Mouse (Mus musculus) large intestine, adult 2 months (tissue): Measurements from ENCODE around the gene Hydin. TPM values are rescaled to one million over a fixed set of nuclear protein-coding genes. Genes with fewer than 3 reads are reported as not detected.

Experiments used
- DNase-seq: peaks from one replicate; pipeline ENCODE4 v3.0.0-alpha.2; 2012; ENCODE audit warnings: low read depth, low spot score
- WGBS: fragments of 180-500 bp; shearing (Covaris S2); methylation state at CpG from one replicate; pipeline ENCODE4 v1.1.7; 2018; 5-methylcytosine and 5-hydroxymethylcytosine counted together
- polyA plus RNA-seq: library from polyadenylated mRNA; depleted of rRNA; stranded (reverse); fragments of >200 nt; gene quantifications from 2 replicates; pipeline ENCODE4 v1.2.3, GENCODE M21; 2012; rRNA removed

Hydin gene
- not detected in 2 replicates for polyA plus RNA-seq

DNA sequence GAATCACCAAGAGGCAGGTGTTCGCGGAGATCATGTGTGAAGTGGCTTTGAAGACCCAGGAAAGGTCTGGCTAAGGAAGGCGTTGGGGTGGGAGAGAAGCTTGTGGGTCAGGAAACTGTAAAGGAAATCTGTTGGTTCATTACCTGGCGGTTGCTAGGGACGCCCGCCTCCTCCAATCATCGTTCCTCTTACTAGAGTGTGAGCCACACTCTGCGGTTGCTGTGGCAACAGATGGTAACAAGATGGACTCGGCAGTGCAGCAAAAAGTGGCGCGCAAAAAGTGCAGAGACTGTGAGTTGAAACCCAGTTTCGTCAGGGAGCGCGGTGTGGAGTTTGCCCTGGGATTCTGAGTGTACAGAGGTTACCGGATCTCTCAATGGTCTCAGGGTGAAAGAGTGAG, at the start of gene Hydin:
Gene Hydin, plus strand, starts transcription at position 237 of the 400 bp plus-strand sequence.
- no peak for DNase-seq
- WGBS: 1% methylated on average over 15 of the region's 15 CpGs

DNA sequence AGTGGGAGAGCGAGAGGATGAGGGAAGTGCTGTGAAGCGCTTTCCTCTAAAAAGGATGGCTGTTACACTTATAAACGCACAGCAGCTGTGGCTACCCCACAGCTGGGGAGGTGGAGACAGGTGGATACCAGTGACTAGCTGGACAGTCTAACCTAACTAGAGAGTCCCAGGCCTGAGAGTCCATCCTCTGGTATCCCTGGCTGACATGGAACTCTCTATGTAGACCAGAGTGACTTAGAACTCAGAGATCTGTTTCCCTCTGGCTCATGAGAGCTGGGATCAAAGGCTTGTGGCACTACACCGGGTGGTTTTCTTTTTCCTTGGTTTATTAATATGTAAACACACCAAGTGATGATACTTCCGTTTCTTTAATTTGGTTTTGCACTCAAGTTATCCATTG, 49.6 kb upstream of the Hydin start:
- WGBS: 34% methylated on average over 5 of the region's 5 CpGs

GRCm38 (mm10) chr8:110217681-110218131, 49.1 kb upstream of the Hydin start:
- WGBS: under 1% methylated on average over 43 of the region's 43 CpGs

More for the DNA sequence above, 49.6 kb upstream of the Hydin start:
- no peak for DNase-seq

GRCm38 (mm10) chr8:110218511-110218910, 48.3 kb upstream of the Hydin start:
- WGBS: 57% methylated on average over 5 of the region's 5 CpGs
- no peak for DNase-seq

More at GRCm38 (mm10) chr8:110217681-110218131, 49.1 kb upstream of the Hydin start:
- DNase-seq: peak; percentile 98

DNA sequence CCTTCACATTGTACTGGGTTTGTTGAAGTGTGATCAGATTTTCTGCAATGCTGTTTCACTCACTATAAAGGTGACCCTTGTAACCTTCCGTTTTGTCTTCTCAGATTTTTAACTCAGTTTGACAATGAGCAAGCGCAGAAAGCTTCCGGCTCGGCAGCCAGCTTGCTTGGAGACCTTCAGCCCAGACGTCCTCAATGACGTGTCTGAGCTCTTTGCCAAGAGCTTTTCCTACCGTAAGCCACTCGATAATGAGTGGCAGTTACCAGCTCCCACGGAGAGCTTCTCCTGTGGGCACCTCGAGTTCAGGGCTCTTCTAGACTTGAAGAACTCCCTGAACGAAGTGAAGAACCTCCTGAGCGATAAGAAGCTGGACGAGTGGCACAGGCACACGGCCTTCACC, 45.8 kb upstream of the Hydin start:
- 95% methylated on average over 14 of the region's 14 CpGs for WGBS
- DNase-seq: no peak

GRCm38 (mm10) chr8:110230803-110231202, 36.0 kb upstream of the Hydin start:
- DNase-seq: no peak
- WGBS: 34% methylated on average over 6 of the region's 6 CpGs

GRCm38 (mm10) chr8:110242278-110243177, 24.2 kb upstream of the Hydin start:
- no peak for DNase-seq
- 54% methylated on average over 7 of the region's 7 CpGs for WGBS

DNA sequence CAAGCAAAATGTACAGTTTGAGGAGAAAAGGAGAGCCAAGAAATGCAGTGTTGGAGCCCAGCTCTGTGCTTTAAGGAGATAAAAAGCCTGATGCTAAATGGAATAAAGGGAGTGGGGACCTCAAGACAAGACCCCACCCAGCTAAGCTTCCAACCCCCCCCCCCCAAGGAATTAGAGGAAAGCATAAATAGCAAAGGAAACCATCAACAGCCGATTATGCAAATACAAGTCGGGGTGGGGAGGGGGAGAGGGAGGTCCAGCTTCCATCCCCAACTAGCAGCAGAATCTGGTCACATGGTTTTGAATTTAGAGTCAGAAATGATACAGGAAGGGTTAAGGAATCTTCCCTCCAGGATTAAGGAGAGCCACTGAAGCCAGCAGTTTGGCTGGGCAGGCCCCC, 22.2 kb upstream of the Hydin start:
- WGBS: 57% methylated on average over 2 of the region's 2 CpGs
- no peak for DNase-seq

GRCm38 (mm10) chr8:110247238-110247637, 19.5 kb upstream of the Hydin start:
- no peak for DNase-seq
- WGBS: 80% methylated on average over 6 of the region's 6 CpGs

GRCm38 (mm10) chr8:110253986-110254385, 12.8 kb upstream of the Hydin start:
- 68% methylated on average over 4 of the region's 4 CpGs for WGBS
- DNase-seq: no peak

GRCm38 (mm10) chr8:110265796-110266305, 926 bp upstream of the Hydin start:
- 65% methylated on average over 11 of the region's 11 CpGs for WGBS
- no peak for DNase-seq

- WGBS: 15% methylated on average over 12 of the region's 12 CpGs
- DNase-seq: no peak
Observed at GRCm38 (mm10) chr8:110267268-110267667, 491 bp downstream of the Hydin start.

- WGBS: 91% methylated on average over 4 of the region's 4 CpGs
Observed at GRCm38 (mm10) chr8:110270659-110271058, 3.9 kb downstream of the Hydin start.

DNA sequence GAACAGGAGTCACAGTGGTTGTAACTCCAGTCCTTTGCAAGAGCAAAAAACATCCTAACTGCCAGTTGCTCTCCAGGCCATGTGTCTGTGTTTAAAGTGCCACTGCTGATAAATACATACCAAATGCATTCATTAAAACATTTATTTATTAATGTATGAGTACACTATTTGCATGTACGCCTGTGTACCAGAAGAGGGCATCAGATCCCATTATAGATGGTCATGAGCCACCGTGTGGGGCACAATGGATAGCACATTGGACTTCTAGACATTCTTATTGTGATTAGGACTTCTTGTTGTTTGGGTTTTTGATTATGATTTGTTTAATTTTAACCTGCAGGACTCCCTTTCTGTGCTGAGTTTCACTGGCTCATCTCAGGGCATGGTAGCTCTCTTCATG, 6.6 kb downstream of the Hydin start:
- no peak for DNase-seq
- WGBS: 66% methylated on average over 2 of the region's 2 CpGs

More at GRCm38 (mm10) chr8:110270659-110271058, 3.9 kb downstream of the Hydin start:
- no peak for DNase-seq

DNA sequence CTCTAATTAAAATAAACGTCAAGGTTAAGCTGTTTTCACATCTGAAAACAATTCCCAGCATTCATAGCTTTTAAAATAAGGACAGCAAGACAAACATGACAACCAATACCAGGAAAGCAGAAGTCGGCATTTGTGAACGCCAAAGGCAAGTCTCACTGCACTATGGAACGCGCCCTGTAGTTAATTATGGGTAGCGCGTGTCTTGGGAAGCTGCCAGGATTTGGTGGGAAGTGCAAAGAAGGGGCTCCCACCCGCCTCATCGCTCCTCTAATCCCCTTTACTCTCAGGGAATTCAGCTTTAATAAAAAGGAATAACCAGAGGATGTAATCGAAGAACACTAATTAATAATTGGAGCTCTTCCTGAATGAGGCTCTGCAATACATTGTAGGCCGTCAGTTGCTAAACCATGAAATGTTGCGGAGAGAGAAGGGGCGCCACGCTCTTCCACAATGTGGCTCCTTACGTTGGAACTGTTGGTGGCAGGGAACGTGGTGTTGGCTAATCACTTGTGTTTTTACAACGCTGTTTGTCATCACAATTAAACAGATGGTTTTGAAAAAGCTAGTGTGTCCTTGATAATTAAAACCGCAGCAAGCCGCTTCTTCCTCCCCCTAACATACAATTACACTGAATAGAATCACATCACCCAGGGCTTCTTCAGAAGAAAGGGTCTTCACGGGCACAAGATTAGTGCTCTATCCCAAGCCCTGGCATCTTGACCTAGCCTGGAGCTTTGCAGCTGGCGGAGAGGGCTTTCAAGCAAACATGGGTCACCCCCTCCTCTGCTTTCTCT, 8.9 kb downstream of the Hydin start:
- WGBS: 81% methylated on average over 21 of the region's 21 CpGs
- no peak for DNase-seq

GRCm38 (mm10) chr8:110276259-110276560, 9.4 kb downstream of the Hydin start:
- 85% methylated on average over 1 of the region's 1 CpGs for WGBS
- DNase-seq: no peak

DNA sequence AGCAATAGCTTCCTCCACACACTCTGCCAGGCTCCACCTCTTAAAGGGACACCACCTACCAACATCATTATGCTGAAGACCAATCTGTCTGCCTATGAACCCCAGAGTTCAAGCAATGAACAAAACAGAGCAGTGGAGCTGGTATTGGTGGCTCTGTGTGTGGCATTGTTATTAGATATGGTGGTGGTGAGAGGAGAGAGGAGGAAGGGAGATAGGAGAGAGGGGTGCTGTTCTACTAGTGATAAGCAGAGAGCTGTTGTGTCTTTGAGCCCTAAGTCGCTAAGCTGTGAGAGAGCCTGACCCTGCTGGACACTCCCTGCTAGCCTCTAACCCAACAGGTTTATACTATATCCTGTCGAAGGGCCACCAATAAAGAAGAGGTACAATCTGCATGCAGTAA, 45.9 kb downstream of the Hydin start:
- DNase-seq: no peak
- 61% methylated on average over 2 of the region's 2 CpGs for WGBS

DNA sequence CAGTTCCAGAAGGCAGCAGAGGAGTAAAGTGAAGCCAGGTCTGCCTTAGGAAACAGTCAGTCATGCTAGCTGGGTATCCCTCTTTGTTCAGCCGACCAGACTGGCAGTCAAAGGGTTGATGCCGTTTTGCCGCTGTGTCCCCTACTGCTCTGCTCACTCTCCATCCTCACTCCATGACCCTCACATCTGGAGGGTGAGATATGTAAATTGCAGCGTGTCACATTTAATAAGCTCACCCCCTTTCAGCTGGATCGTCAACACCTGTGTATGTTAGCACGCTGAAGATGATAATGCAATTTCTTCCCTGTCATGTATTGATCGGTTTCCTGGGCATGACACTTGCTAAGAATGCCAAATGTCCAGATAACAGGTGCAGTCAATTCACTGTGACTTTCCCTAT, 49.0 kb downstream of the Hydin start:
- no peak for DNase-seq
- 74% methylated on average over 7 of the region's 7 CpGs for WGBS

- 80% methylated on average over 4 of the region's 4 CpGs for WGBS
- DNase-seq: no peak
Observed at GRCm38 (mm10) chr8:110319586-110319985, 52.8 kb downstream of the Hydin start.

DNA sequence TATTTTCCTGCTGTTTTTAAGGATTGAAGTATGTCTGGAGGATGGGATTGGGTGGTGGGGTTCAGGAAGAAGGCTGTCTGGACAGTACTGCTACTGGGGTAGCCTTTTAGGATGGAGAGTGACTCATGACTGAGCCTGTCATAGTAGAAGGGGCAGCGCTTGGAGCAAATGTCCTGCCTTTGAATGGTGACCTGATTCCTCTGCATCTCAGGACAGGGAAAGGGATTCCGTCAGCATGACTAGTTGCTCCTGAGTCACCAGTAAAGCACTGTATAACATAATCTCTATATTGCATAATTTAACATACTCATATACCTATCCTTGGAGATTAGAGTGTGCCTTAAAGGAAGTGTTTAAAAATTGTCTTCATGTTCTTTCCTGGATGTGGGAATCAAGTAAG, 54.7 kb downstream of the Hydin start:
- 70% methylated on average over 2 of the region's 2 CpGs for WGBS
- no peak for DNase-seq
